Mouse (Mus musculus): ENCODE data around the gene Smad1.
A peak's percentile ranks its signal among the peaks of the same experiment; 100 is the strongest.
"Not testable (repeated sequence)": the region's sequence is repeated elsewhere in the genome, so short reads cannot be mapped to it uniquely, and the experiment has no call there.

Gene Smad1

GRCm38 (mm10) chr8:79398994-79399650 is at the start of gene Smad1:
Smad1 (minus strand) TSS chr8:79399518.
- DNase-seq (ENCODE audit: inconsistent age in 2 of 2, low spot score in 1 of 2) = peak; percentile 96 to 99

- no peak for DNase-seq (ENCODE audit: inconsistent age in 2 of 2, low spot score in 1 of 2)
Observed at GRCm38 (mm10) chr8:79447260-79447853, 48.0 kb upstream of the Smad1 start.

- DNase-seq (ENCODE audit: inconsistent age in 2 of 2, low spot score in 1 of 2) = no peak
Observed at GRCm38 (mm10) chr8:79443460-79444098, 44.3 kb upstream of the Smad1 start.

- DNase-seq (ENCODE audit: inconsistent age in 2 of 2, low spot score in 1 of 2) = no peak
Observed at GRCm38 (mm10) chr8:79433953-79434500, 34.7 kb upstream of the Smad1 start.

GRCm38 (mm10) chr8:79414907-79415306 is 15.6 kb upstream of the Smad1 start:
- DNase-seq (ENCODE audit: inconsistent age in 2 of 2, low spot score in 1 of 2) = peak in 1 of 2 experiments; percentile 59

- no peak for DNase-seq (ENCODE audit: inconsistent age in 2 of 2, low spot score in 1 of 2)
Observed at GRCm38 (mm10) chr8:79410501-79410900, 11.2 kb upstream of the Smad1 start.

GRCm38 (mm10) chr8:79407356-79407755 is 8.0 kb upstream of the Smad1 start:
- DNase-seq (ENCODE audit: inconsistent age in 2 of 2, low spot score in 1 of 2) = not testable (repeated sequence)

- DNase-seq (ENCODE audit: inconsistent age in 2 of 2, low spot score in 1 of 2) = no peak
Observed at GRCm38 (mm10) chr8:79404895-79405557, 5.7 kb upstream of the Smad1 start.

GRCm38 (mm10) chr8:79400671-79401070 is 1.4 kb upstream of the Smad1 start:
- no peak for DNase-seq (ENCODE audit: inconsistent age in 2 of 2, low spot score in 1 of 2)

- peak; percentile 57 to 85 for DNase-seq (ENCODE audit: inconsistent age in 2 of 2, low spot score in 1 of 2)
Observed at GRCm38 (mm10) chr8:79398251-79398981, 902 bp downstream of the Smad1 start.

GRCm38 (mm10) chr8:79397705-79398250 is 1.5 kb downstream of the Smad1 start:
- no peak for DNase-seq (ENCODE audit: inconsistent age in 2 of 2, low spot score in 1 of 2)

- no peak for DNase-seq (ENCODE audit: inconsistent age in 2 of 2, low spot score in 1 of 2)
Observed at GRCm38 (mm10) chr8:79396911-79397310, 2.4 kb downstream of the Smad1 start.

GRCm38 (mm10) chr8:79394009-79394408 is 5.3 kb downstream of the Smad1 start:
- no peak for DNase-seq (ENCODE audit: inconsistent age in 2 of 2, low spot score in 1 of 2)

GRCm38 (mm10) chr8:79393215-79393614 is 6.1 kb downstream of the Smad1 start:
- no peak for DNase-seq (ENCODE audit: inconsistent age in 2 of 2, low spot score in 1 of 2)

- no peak for DNase-seq (ENCODE audit: inconsistent age in 2 of 2, low spot score in 1 of 2)
Observed at GRCm38 (mm10) chr8:79392649-79393048, 6.7 kb downstream of the Smad1 start.

- peak; percentile 33 to 70 for DNase-seq (ENCODE audit: inconsistent age in 2 of 2, low spot score in 1 of 2)
Observed at GRCm38 (mm10) chr8:79391454-79391853, 7.9 kb downstream of the Smad1 start.

GRCm38 (mm10) chr8:79389074-79389786 is 10.1 kb downstream of the Smad1 start:
- peak; percentile 41 to 58 for DNase-seq (ENCODE audit: inconsistent age in 2 of 2, low spot score in 1 of 2)

- no peak for DNase-seq (ENCODE audit: inconsistent age in 2 of 2, low spot score in 1 of 2)
Observed at GRCm38 (mm10) chr8:79386831-79387230, 12.5 kb downstream of the Smad1 start.

GRCm38 (mm10) chr8:79386358-79386757 is 13.0 kb downstream of the Smad1 start:
- no peak for DNase-seq (ENCODE audit: inconsistent age in 2 of 2, low spot score in 1 of 2)
